Mouse (Mus musculus) CD4-positive, CD25-positive, alpha-beta regulatory T cell, adult 2 months (primary cell): Measurements from ENCODE around the gene Srgap2.

ENCODE experiments used
- DNase-seq: peaks from one replicate; pipeline ENCODE4 v3.0.0-alpha.2; 2012; ENCODE audit warnings: low read depth, low spot score

The Srgap2 gene

DNA sequence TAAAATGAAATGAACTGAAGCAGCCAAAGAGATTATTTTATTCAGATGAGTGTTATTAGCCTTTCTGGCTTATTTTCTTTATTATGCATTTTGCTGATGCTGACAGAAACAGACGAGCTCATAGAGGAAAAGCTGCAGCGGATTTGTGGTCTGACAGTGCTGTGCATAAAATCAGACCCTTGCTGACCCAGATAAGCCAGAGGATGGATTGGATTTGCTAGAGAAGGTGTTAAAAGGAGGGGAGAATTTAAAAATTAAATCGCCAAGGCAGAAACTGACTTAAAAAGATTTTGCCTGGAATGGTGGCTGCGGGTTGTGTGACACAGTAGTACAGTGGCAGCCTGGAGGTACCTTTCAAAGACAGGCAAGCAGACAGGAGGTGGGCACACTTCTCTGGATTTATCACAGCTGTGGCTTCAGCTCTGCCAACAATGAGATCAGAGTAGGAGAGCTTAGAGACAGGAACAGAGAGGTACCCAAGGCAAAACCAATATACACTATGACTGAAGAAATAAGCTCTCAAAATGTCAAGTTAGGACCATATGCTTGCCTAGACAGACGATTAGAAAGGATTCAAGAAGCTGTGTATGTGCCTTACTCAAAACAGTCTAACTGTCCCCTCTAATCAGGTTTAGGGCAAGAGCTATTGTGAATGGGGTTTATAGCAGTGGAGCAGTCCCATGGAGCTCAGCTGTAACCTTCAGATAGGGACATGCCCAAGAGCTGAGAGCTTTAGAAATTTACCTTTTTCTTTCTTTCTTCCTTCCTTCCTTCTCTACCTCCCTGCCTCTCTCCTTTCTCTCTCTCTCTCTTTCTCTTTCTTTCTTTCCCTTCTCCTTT is 109.1 kb downstream of the Srgap2 start:
- no peak for DNase-seq

DNA sequence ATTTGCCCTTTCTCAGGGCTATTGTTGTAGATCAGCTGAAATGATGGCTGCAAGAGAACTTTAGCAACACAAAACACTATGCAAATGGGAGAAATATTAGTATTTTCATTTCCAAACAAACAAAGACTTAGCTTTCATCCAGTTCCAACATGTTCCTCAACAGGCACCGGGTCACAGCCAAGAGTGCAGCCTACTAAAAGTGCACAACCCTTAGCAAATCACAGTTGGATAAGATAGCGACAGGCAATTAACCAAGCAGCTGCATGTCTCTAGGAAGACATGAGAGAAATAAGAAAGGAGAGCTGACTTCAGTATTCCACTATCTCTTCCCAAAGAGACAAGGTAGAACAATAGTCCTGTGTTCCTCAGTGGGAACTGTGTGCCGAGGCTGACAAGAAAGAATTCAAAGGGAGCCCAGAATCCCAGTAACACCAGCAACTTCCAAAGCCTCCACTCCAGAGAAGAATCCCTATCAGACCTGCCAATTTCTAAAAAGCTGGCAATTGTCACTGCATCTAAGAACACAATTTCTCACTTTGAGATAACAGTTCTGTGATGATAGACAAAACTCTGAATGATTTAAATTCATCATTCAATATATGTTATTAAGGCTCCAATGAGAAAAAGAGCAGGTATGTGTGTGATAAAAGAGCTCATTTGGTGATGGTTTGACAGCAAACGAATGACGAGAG is 109.9 kb downstream of the Srgap2 start:
- DNase-seq = no peak

DNA sequence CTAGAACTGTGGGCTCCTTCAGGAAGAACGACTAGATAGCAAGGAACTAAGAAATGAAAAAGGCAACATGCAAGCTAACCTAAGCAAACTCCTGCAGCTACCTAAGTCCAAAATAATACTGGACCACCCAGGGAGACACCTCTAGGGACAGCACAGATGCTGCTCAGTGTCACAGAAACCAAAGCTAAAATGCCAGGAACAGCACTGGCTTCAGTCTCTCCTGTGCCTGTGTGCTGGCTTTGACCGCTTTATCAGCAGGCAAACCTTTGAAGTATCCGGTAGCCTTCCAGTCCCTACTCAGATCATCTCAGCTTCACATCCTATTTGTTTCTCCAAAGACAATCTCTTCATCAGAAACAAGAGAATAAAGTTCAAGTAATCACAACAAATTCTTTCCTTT is 123.6 kb downstream of the Srgap2 start:
- DNase-seq = no peak

DNA sequence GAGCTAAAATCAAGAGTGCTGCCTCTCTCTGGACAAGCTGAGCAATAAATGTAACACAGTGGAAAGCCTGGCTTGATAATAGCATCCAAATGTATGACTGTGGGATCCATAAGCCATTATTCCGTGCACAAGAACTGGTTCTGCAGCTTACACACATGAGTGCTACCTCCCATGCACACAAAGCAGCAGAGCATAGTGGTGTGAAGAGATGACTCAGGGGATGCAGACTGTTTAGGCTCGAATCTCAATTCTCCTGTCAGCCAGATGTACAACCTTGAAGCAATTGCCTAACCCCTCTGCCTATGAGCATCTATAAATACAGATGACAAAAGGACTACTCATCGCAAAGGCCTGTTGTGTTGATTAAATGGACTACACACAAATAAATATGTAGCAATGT is 126.3 kb downstream of the Srgap2 start:
- no peak for DNase-seq

DNA sequence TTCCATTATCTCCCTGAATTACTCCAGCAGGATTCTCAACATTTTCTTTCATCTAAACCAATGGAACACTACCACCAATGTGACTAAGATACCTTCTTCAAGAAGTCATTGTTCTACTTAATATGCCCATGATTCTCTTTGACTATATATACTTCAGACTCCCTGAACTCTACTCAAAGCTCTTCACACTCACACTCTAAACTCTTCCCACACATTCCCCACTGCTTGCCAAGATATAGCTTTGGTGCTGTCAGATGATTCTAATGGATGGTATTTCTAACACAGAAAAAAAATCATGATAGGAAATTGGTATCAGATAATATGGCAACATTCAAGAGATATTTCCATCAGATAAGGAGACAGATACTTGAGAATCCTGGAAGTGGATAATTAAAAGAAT is 129.0 kb downstream of the Srgap2 start:
- no peak for DNase-seq

DNA sequence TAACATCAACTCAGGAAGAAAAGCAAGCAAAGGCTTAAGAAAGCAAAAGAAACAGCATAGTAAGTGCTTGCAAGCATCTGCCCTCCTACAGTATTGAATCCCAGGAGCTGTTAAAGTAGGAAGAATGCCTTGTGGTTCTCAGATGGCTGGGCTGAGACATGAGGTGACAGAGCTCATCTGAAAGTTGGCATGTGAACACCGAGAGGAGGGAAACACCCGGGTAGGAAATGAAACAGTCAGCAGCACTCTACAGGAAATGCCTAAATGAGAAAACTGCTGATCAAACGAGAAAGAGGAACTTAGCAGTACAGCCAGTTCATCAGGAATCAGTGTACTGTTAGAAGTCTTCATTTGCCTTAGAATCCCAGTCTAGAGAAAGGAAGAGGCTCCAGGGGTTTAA is 142.7 kb downstream of the Srgap2 start:
- DNase-seq = peak; percentile 65

DNA sequence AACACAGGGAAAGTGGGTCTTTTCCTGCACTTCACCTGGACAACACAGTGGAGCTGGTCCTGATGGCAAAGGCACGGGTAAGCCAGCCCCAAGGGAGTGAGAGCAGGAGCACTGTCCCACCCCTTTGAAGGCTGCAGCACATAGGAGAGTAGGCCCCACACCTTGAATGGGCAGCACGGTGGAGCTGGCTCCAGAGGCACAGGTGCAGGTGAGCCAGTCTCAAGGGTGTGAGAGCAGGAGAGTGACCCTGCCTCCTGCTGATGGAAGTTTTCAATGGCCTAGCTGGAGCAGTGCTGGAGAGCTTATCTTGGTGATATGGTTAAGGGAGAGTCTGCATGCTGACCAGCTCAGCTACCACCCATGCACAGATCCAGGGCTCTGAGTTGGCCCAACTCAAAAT is 145.0 kb downstream of the Srgap2 start:
- no peak for DNase-seq

DNA sequence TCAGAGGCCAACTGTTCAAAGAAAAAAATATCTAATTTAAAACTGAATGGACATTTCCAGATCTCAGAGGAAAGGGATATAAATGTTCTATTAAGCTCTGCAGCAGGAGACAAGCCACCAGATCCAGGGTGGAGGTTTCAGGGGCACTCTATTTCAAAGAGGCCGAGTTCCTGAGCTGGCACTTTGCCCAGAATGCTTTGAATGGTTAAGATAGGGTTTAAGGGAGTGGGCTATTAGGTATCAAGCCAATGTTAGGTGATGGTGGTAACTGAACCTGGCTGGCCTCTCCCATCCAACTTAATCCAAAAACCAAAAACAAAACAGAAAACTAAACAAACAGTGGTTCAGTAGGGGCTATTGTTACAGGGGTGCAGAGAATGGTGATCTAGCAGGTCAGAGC is 146.9 kb downstream of the Srgap2 start:
- DNase-seq = peak; percentile 18

DNA sequence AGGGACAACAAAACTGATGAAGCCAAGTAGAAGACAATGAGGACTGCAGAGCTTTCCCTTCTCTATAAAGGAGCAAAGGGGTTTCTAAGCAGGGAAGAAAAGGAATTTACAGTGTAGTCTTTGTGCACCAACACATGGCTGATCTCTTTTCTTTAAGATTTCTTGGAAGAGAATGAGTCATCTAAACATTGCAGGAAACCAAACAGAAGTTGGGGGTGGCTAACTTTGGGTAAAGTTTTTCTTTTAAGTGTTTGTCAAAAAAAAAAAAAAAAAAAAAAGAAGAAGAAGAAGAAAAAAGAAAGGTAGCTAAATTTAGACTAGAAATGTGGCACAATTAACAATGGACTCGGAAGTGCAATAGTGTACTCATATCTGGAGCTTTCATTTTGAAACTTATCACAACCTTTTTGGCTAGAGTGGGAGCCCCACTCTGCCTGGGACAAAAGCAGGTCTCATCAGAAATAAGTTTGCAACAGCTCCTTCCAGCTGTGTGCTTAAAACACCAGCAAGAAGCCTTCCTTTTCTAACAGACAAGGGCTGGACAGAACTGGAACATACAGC is 148.2 kb downstream of the Srgap2 start:
- peak; percentile 15 for DNase-seq

DNA sequence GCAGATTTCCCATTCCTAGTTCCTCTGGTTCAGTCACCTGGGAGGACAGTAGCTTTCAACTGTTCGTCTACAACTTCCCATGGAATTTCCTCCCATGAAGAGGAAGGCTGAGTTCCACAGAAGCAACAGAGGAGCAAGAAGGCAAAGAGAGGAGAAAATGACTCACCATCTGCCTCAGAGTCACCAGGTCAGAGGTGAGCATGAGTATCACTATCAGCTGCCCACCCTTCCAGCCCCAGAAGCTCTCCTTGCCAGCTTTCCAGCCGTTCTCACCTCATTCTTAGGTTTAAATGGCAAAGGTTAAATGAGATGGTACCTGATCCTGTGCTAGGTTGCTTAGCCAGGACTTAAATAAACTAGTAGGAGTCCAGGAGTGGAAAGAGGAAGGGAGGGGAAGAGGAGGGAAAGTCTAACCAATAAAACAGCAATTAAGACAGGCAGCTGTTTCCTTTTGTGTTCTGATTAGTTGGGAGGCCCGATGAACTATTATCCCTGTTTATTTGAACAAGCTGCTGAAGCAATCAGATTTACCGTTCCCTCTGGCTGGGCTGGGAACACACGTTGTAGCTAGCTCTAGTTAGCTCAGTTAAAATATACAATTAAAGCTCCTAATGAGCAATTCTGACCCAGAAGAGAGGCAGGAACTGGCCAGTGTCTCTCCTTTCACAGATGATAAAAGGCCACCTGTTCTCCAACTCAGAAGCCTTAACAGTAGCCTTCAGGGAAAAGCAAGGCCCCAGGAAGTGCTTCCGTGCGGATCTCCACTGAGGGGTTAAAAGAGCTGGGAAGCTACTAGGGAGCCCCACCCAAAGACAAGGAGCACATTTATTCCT is 148.9 kb downstream of the Srgap2 start:
- no peak for DNase-seq

DNA sequence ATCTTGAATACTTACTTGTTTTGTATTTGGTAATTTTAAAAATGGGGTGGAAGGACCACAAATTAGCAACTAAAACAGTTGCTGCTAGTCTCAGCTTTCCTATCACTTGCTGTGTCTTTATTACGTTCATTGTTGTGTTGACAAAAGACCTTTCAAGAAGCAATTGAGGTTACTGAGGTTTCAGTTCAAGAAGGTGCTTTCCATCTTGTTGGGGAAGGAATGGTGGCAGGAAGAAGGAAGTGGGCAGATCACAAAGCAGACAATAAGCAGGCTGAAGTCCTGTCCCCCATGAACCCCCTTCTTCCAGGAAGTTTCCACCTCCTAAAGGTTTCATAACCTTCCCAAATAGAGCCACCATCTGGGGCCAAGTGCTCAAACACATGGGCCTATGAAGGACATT is 161.3 kb downstream of the Srgap2 start:
- peak; percentile 51 for DNase-seq

DNA sequence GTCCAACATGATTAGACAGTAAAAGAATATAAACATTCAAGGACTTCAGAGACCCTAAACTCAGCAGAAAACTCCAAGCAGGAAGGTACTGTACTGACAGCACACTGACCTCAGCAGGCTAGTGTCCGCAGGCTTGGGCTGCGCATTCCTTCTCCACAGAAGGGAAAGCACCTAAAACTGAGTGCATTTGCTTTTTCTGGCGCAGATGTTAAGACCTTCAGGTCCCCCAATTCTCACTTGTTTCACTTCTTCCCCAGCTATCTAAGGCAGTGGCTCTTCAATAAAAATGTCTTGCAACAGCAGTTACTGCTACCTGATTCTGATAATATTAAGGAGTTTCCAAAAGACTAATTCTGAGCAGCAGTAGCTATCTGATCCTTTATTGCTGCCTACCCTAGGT is 162.7 kb downstream of the Srgap2 start:
- no peak for DNase-seq

DNA sequence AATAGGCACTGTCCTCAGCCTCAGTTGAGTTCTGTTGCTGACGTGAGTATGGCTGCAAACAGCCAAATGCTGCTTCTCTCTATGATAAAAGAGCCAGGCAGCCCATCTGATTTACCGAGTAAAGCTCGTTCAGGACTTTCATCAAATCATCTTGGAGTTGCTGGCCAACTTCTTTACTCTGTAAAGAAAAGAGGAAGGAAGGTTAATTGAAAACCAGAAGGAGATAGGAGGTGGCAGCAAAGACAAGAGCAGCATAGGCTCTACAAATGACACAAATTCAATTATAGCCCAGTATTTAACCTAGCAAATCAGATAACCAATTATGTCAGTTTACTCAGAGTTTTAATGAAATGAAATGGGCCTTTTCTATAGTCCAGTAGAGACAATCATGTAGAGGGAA is 163.3 kb downstream of the Srgap2 start:
- DNase-seq = no peak

DNA sequence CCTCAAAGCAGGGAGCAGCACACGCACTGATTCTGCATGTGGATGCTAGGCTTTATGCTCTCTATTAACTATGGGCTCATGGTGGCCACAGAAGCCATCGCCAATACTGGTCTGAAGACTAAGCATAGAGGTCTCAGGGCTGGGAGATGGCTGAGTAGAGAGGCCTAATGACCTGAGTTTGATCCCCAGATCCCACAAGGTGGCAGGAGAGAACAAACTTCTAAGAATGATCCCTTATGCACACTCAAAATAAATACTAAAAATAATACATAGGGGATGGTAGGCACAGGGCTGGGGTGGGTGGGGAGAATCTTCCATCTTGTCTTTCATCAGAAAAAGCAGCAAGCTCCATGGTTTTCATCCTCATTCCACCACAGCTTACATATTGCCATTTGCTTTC is 165.1 kb downstream of the Srgap2 start:
- DNase-seq = peak; percentile 28

DNA sequence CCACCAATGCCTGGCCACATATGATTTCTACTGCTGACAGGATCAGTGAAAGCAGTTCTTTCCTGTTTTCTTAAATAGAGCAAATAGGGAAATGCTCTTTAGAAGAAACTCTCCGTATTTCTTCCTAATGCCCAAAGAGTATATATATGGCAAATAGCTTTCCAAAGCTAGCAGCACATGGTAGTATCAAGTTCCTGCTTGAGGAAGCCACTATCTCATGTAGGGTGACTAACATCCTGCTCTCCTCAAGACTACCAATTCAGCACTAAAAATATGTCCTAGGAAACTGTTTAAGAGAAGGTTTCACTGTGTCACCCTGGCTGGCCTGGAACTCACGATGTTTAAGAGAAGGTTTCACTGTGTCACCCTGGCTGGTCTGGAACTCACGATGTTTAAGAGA is 166.4 kb downstream of the Srgap2 start:
- DNase-seq = no peak

DNA sequence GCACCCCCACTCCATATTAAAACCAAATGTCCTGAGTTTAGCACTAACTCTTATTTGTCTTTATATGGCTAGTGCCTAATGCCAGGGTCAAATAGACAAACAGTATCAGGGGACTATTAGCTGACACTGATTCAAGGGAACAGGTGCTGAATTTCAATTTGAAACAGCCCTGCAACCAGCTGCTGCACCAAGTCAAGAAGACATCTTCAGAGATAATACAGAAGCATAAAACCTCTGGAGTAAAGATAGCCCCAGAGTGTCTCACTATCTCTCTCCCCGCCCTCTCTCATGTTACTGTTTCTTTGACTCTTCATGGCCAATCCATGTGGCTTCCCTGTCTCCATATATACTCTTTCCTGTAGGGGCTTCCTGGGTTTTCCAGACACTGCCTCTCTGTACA is 167.5 kb downstream of the Srgap2 start:
- DNase-seq = no peak

DNA sequence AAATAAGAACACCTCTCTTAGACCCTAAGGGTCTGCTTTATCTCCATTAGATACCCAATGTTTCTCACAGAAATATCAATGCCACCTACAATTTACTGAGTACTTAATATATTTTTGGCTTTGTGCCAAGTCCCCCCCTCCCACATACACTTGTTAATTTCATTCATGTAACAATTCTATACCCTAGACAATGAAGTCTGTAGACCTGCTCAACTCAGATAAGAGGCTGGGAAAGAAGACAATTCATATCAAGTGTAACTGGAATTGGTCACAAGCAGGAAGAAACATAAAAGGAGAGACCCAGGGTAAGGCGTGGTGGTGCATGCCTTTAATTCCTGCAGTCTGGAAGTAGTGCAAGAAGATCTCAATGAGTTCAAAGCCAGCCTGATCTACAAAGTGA is 169.9 kb downstream of the Srgap2 start:
- DNase-seq = no peak

DNA sequence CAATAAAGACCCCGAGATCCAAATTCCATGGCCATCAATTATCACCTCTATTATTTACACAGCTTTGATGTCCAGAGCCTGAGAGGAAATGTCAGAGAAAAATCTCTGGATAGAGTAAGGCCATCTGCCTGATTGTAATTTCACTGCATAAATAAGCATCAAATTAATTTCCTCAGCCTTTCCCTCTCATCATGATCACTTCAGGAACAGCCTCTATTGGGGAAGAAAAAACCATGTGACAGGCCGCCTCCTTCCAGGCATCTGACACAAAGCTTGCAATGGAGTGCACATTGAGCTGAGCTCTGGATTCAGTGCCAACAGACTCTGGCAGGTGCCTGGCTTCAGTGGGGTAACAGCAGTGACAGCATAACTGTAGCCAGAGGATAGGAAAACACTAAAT is 175.7 kb downstream of the Srgap2 start:
- no peak for DNase-seq

DNA sequence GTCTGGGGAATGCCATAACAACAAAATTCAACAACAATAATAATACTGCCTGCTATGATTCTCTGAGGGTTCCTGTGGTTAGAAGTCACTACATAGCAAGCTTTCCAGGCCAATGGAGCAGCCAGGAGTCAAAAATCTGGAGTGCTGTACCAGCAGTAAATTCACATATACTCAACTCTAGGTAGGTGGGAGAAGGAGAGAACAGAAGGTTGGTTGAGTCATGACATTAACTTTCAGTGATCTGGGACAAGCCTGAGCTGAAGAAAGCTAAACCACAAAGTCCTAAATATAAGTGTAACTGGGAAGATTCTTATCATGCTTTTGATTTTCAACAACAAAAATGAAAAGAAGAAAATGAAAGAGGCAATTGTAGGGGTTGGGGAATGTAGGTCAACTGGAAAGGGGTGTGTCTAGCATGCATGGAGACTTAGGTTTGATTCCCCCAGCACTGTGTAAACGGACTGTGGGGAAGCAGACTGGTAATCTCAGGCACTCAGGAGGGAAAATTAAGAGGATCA is 177.1 kb downstream of the Srgap2 start:
- no peak for DNase-seq

DNA sequence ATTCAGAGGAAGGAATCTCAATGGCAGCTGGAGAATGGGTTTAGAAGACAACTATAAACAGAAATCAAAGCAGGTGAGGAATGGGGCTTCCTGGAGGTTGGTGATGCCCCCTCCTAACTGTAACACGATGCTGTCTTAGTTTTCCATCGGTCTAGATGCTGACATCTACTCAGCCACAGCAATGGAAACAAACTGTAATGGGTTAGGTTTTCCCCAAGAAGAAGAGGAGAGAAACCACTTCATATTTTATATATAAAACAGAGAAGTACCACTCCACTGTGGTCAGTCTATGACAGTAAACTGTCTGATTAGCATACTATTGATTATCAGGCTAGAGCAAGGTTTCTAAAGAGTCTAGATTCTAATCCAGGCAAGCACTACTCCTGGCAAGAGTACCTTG is 179.4 kb downstream of the Srgap2 start:
- DNase-seq = no peak

DNA sequence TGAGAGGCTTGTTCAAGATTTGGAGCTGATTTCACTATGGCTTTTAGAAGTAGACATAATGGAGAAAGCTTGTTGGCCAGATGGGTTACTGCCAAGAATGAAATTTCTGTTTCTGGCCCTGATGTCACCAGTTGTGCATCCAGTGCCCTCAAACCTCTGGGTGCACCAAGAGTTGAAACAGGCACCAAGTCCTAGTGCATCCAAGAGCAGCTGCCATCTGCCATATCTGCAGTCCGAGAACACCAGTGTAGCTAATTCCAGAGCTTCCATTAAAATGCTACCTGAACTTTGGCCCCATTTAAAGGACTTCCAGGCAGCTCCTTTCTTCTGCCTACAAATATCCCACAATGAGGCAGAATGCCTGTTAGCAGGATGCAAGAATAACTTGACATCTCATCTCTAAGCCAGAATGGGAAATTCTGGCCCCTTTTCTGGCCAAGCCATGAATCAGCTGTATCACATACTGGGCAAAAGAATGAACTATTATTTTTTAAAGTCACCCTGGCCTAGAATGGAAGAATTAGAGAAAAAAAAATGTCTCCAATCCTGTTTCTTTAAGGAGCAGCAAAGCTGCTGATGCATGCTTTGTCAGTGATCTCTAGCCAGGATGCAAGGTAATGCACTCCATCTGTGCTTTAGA is 180.1 kb downstream of the Srgap2 start:
- DNase-seq = no peak
